Mouse (Mus musculus): ENCODE measurements around the gene Gm49340. TPM values are rescaled to one million over a fixed set of nuclear protein-coding genes. Genes with fewer than 3 reads are reported as not detected.

Gene Gm49340
- total RNA-seq (2023), result not detected

GRCm38 (mm10) chr11:73329442-73329841, at the start of gene Gm49340, which contains the start of the genes Aspa and Spata22:
Gm49340 (plus strand) TSS chr11:73329741.
Aspa (minus strand) TSS chr11:73329596.
Spata22 (plus strand) TSS chr11:73329741.

DNA sequence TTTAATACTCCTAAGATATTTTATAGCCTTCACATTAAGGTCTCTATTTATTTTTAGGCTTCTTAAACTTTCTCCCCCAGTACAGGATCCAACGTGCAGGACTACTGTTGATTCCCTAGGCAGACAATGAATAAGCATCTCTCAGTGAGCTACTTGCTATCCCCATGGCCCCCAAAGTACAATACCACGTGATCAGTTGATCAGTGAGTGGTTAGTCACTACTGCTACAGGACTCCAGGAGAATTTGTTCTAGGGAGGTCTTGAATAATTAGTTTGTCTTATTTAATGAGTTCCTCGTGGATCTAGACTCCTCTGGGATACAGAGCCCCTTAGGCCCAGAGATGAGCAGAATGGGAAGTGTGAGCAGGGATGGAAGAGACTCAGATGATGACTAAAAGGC, 20.9 kb downstream of the Gm49340 start, which contains the start of gene Olfr20:
Gene Olfr20 (plus strand): TSS at position 301 of the 400 bp plus-strand sequence.

GRCm38 (mm10) chr11:73370946-73371345, 41.4 kb downstream of the Gm49340 start, which contains the start of gene Olfr376:
Olfr376 (plus strand) TSS chr11:73371246.

GRCm38 (mm10) chr11:73399514-73399913, 70.0 kb downstream of the Gm49340 start, which contains the start of gene Olfr1:
Olfr1 (minus strand) TSS chr11:73399614.

Other genes starting within 250 kb of the Gm49340 start
- 1.4 TPM for gene Itgae, start 239.2 kb upstream of the Gm49340 start, total RNA-seq (2023)
- gene Haspin, start 191.4 kb upstream of the Gm49340 start, total RNA-seq (2023), result 1.4 TPM
- not detected for gene P2rx5, start 169.3 kb upstream of the Gm49340 start, total RNA-seq (2023)
- gene Emc6, start 152.7 kb upstream of the Gm49340 start, total RNA-seq (2023), result 53.4 TPM
- 8.2 TPM for gene Tax1bp3, start 152.7 kb upstream of the Gm49340 start, total RNA-seq (2023)
- gene Ctns, start 130.7 kb upstream of the Gm49340 start, total RNA-seq (2023), result 17.3 TPM
- 6.1 TPM for gene Shpk, start 130.3 kb upstream of the Gm49340 start, total RNA-seq (2023)
- gene Trpv1, start 95.4 kb upstream of the Gm49340 start, total RNA-seq (2023), result not detected
- gene Trpv3, start 62.4 kb upstream of the Gm49340 start, total RNA-seq (2023), result not detected
- gene Aspa, start 145 bp upstream of the Gm49340 start, total RNA-seq (2023), result 0.18 TPM
- not detected for gene Spata22, start within 50 bp of the Gm49340 start, total RNA-seq (2023)
- not detected for gene Olfr20, start 21.0 kb downstream of the Gm49340 start, total RNA-seq (2023)
- gene Olfr376, start 41.5 kb downstream of the Gm49340 start, total RNA-seq (2023), result not detected
- not detected for gene Olfr1, start 69.9 kb downstream of the Gm49340 start, total RNA-seq (2023)
- not detected for gene Olfr378, start 98.7 kb downstream of the Gm49340 start, total RNA-seq (2023)
- gene Olfr380, start 127.8 kb downstream of the Gm49340 start, total RNA-seq (2023), result not detected
- gene Olfr381, start 161.9 kb downstream of the Gm49340 start, total RNA-seq (2023), result not detected
- not detected for gene Olfr382, start 187.5 kb downstream of the Gm49340 start, total RNA-seq (2023)

All from CD4-positive naive resting alpha-beta T cell, adult 57 days (primary cell).